Mouse (Mus musculus) forebrain, postnatal 0 days (tissue): ENCODE data around the gene Utf1. TPM values are rescaled to one million over a fixed set of nuclear protein-coding genes. Genes with fewer than 3 reads are reported as not detected.

Experiments
- ATAC-seq: fragments of 200-750 bp; cut with Nextera tagmentation; 2 replicates; pipeline ENCODE4 v1.8.0; 2017; ENCODE audit warnings: mild to moderate bottlenecking, moderate library complexity
- DNase-seq: peaks from one replicate; pipeline ENCODE4 v3.0.0-alpha.2; 2015
- H3K27ac ChIP-seq: fragments of 300-500 bp; sonication (generic); 2 replicates; pipeline ENCODE4 v1.5.1; 2014; ENCODE audit warnings: low read depth, mild to moderate bottlenecking, antibody characterized with exemption, low read length, moderate library complexity, mixed read lengths
- H3K27me3 ChIP-seq: fragments of 300-500 bp; sonication (generic); 2 replicates; pipeline ENCODE4 v1.6.1; 2014; ENCODE audit warnings: mild to moderate bottlenecking, low read length, mixed read lengths; ENCODE audit not compliant: insufficient read depth
- H3K36me3 ChIP-seq: fragments of 300-500 bp; sonication (generic); 2 replicates; pipeline ENCODE4 v1.6.1; 2014; ENCODE audit warnings: mild to moderate bottlenecking, moderate library complexity; ENCODE audit not compliant: insufficient read depth
- H3K4me1 ChIP-seq: fragments of 300-500 bp; sonication (generic); 2 replicates; pipeline ENCODE4 v1.6.1; 2014; ENCODE audit warnings: antibody characterized with exemption; ENCODE audit not compliant: insufficient read depth
- H3K4me2 ChIP-seq: fragments of 300-500 bp; sonication (generic); 2 replicates; pipeline ENCODE4 v1.6.1; 2014; ENCODE audit warnings: low read depth, mild to moderate bottlenecking, moderate library complexity
- H3K4me3 ChIP-seq: fragments of 300-500 bp; sonication (generic); 2 replicates; pipeline ENCODE4 v1.5.1; 2014; ENCODE audit warnings: low read depth, low read length, mixed read lengths
- H3K9ac ChIP-seq: fragments of 300-500 bp; sonication (generic); 2 replicates; pipeline ENCODE4 v1.6.1; 2014; ENCODE audit warnings: mild to moderate bottlenecking
- H3K9me3 ChIP-seq: fragments of 300-500 bp; sonication (generic); 2 replicates; pipeline ENCODE4 v1.6.1; 2016; ENCODE audit warnings: low read length
- CTCF ChIP-seq: sonication (generic); IDR thresholded peaks from 2 replicates; pipeline ENCODE4 v1.5.1; 2016; ENCODE audit warnings: antibody characterized with exemption, control low read depth, low read depth
- WGBS: fragments of 180-500 bp; shearing (Covaris S2); extraction: QIAGEN DNeasy Blood & Tissue Kit; methylation state at CpG from one replicate; pipeline ENCODE4 v1.1.7; 2014; 5-methylcytosine and 5-hydroxymethylcytosine counted together
- polyA plus RNA-seq: library from polyadenylated mRNA; unstranded; fragments of >200 nt; fragmentation: Nextera tagmentation; extraction: Ambion mirVana; gene quantifications from 2 replicates; pipeline ENCODE4 v1.2.1, GENCODE M21; 2015
- total RNA-seq: library from RNA; depleted of rRNA; stranded (reverse); fragments of >200 nt; gene quantifications from 2 replicates; pipeline ENCODE4 v1.2.3, GENCODE M21; 2014

Gene Utf1
- total and polyA plus RNA-seq, 2 experiments from 2014 or later = not detected

GRCm38 (mm10) chr7:139910204-139910835 is 33.3 kb upstream of the Utf1 start:
- Histone ChIP-seq H3K9ac (no peak overlapping the region; the same call in 1 of the 2 replicates), H3K27me3 (peaks cover 18% of the 10 kb centered on the region), H3K9me3 (no peaks in the 10 kb centered on the region), H3K36me3 (no peaks in the 10 kb centered on the region), H3K4me3 (no peak overlapping the region), H3K27ac (no peak overlapping the region), H3K4me1 (peaks cover 22% of the 10 kb centered on the region), H3K4me2 (no peak overlapping the region)
- 52% methylated on average over 11 of the region's 11 CpGs for WGBS
- no peak for TF ChIP-seq CTCF
- ATAC-seq (no peak), DNase-seq (no peak)

DNA sequence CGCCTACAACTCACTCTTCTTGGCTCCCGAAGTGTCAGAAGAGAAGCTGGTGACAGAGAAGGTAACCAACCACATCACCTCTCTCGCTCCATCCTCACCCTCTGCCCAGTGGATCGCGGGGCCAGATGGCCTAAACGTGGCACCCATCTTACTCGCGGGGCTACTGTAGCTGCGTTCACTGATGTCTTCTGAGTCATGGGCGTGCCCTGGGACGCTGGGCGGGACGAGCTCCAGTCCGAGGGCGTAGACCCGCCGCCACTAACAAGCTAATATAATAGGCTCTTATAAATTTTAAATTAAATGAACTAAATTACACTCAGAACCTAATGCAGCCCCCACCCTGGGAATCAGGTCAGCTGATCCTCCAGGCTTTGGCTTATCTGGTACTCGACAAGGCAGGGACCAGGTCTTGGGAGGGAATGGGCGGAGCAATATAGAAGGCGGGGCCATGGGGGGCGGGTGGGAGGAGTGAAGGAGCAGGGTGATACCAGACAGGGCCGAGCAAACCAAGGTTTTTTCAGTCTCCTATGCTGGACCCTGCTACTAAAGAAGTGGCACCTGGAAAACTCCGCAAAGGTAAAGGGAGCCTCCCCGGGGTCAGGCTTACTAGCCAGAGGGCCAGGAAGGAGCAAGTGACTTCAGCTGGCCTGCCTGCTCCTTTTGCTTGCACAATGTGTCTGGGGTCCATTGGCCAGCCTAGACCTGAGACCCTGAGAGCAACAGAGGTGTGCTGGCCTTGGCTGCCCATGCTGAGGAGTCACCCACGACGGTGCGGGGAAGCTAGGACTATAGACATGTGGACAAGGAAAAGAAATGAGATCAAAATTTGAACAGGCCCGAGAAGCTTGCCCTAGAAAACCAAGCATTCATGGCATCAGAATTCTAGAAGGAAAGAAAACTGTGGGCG is 29.2 kb upstream of the Utf1 start:
- ATAC-seq (no peak), DNase-seq (no peak)
- Histone ChIP-seq H3K27me3 (peaks cover 19% of the 10 kb centered on the region), H3K4me3 (0 out of 2 replicates have a peak overlapping the region, but pooled peaks have one; percentile 16), H3K9ac (no peak overlapping the region), H3K36me3 (no peaks in the 10 kb centered on the region), H3K27ac (no peak overlapping the region), H3K4me2 (peak overlapping the region; percentile 35), H3K4me1 (peaks cover 16% of the 10 kb centered on the region), H3K9me3 (no peaks in the 10 kb centered on the region)
- 13% methylated on average over 29 of the region's 29 CpGs for WGBS
- no peak for TF ChIP-seq CTCF

- H3K27me3 ChIP-seq = peaks cover 19% of the 10 kb centered on the region
- no peak overlapping the region for H3K9ac ChIP-seq
- DNase-seq (no peak), ATAC-seq (no peak; the same call in 1 of the 2 replicates)
- 6% methylated on average over 14 of the region's 14 CpGs for WGBS
- H3K4me1 ChIP-seq = 0 out of 2 replicates have a peak, but pooled peaks cover 6% of the 10 kb centered on the region
- H3K4me3 ChIP-seq = no peak overlapping the region
- H3K27ac ChIP-seq = no peak overlapping the region
- H3K36me3 ChIP-seq = 0 out of 2 replicates have a peak, but pooled peaks cover 4% of the 10 kb centered on the region
- H3K9me3 ChIP-seq = no peaks in the 10 kb centered on the region
- no peak for TF ChIP-seq CTCF
- no peak overlapping the region for H3K4me2 ChIP-seq
Observed at GRCm38 (mm10) chr7:139915646-139916257, 27.8 kb upstream of the Utf1 start.

GRCm38 (mm10) chr7:139916345-139916744 is 27.2 kb upstream of the Utf1 start:
- no peak overlapping the region for H3K27ac ChIP-seq
- WGBS = 0% methylated on average over 1 of the region's 1 CpGs
- TF ChIP-seq CTCF = peak; percentile 50
- H3K36me3 ChIP-seq = 0 out of 2 replicates have a peak, but pooled peaks cover 4% of the 10 kb centered on the region
- H3K4me3 ChIP-seq = no peak overlapping the region
- H3K27me3 ChIP-seq = peaks cover 19% of the 10 kb centered on the region
- H3K9ac ChIP-seq = no peak overlapping the region
- ATAC-seq = no peak
- 0 out of 2 replicates have a peak, but pooled peaks cover 6% of the 10 kb centered on the region for H3K4me1 ChIP-seq
- no peak for DNase-seq
- H3K9me3 ChIP-seq = no peaks in the 10 kb centered on the region
- no peak overlapping the region for H3K4me2 ChIP-seq

DNA sequence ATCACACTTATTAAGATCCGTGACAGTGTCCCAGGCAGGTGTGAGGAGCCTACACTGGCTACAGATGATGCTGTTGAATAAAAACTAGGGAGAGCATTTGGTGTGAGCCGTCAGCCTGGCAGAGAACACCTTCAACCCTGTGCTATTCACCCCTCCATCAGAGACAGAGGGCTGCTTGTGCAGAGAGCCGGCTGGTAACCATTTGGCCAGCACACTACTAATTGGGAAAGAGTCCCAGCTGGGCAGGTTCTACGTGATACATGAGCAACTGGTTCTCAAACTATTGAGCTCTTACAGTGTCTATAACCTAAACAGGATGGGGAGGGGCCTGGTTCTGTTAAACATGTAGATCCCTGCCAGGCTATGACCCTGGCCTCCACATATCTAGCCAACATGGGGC is 25.3 kb upstream of the Utf1 start:
- H3K9me3 ChIP-seq = no peaks in the 10 kb centered on the region
- H3K4me2 ChIP-seq = no peak overlapping the region
- ATAC-seq (no peak), DNase-seq (no peak)
- no peak overlapping the region for H3K27ac ChIP-seq
- 0 out of 2 replicates have a peak, but pooled peaks cover 6% of the 10 kb centered on the region for H3K4me1 ChIP-seq
- H3K4me3 ChIP-seq = no peak overlapping the region
- TF ChIP-seq CTCF = no peak
- H3K27me3 ChIP-seq = peaks cover 19% of the 10 kb centered on the region
- WGBS = 54% methylated on average over 4 of the region's 4 CpGs
- H3K9ac ChIP-seq = no peak overlapping the region
- H3K36me3 ChIP-seq = 0 out of 2 replicates have a peak, but pooled peaks cover 12% of the 10 kb centered on the region

DNA sequence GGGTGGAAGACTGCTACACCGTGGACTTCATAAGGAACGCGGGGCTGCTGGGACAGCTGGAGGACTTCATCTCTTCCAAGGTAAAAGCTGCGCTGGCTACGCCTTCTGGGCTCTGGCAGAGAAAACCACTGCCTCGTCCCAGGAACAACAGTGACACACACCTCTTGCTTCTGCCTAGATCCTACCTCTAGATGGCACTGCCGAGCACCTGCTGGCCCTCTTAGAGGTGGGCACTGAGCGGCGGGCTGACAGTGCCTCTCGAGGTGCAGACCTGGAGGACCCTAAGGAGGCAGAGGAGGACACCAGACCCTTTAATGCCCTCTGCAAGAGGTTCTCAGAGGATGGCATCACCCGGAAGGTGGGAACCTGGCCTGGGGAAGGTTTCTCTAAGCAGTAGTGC is 12.9 kb upstream of the Utf1 start:
- TF ChIP-seq CTCF = peak; percentile 73
- Histone ChIP-seq H3K27ac (no peak overlapping the region), H3K4me2 (no peak overlapping the region), H3K4me1 (no peaks in the 10 kb centered on the region), H3K9me3 (no peaks in the 10 kb centered on the region), H3K27me3 (no peaks in the 10 kb centered on the region), H3K36me3 (no peaks in the 10 kb centered on the region), H3K9ac (no peak overlapping the region), H3K4me3 (no peak overlapping the region)
- 13% methylated on average over 11 of the region's 11 CpGs for WGBS
- DNase-seq (no peak), ATAC-seq (peak; percentile 54; the same call in 1 of the 2 replicates)
